Mouse (Mus musculus) MEL (cell line): Measurements from ENCODE around the gene Arhgap6. TPM values are rescaled to one million over a fixed set of nuclear protein-coding genes. Genes with fewer than 3 reads are reported as not detected.

Source experiments
- DNase-seq: peaks from one replicate; pipeline ENCODE4 v3.0.0; 2011; ENCODE audit warnings: low read depth, low spot score
- H3K27ac ChIP-seq: 2 replicates; pipeline ENCODE4 v1.5.1; 2012; ENCODE audit warnings: low read depth, mild to moderate bottlenecking, control low read depth, low read length, moderate library complexity; ENCODE audit not compliant: control insufficient read depth
- H3K27me3 ChIP-seq, 2 experiments: fragments of 150-350 bp in 1 of 2; sonication (generic) in 1 of 2; 2 replicates each; pipeline ENCODE4 v1.6.1; 2012; ENCODE audit warnings: low read length in 2 of 2, mild to moderate bottlenecking in 2 of 2, improper control_type of control experiment in 1 of 2, moderate library complexity in 1 of 2; ENCODE audit not compliant: insufficient read depth in 2 of 2, control insufficient read depth in 1 of 2
- H3K36me3 ChIP-seq, 2 experiments: 2 replicates each; pipeline ENCODE4 v1.6.1; 2012 to 2014; ENCODE audit warnings: low read length in 2 of 2, improper control_type of control experiment in 1 of 2, inconsistent platforms in 1 of 2, mild to moderate bottlenecking in 1 of 2; ENCODE audit not compliant: insufficient read depth in 2 of 2, control insufficient read depth in 1 of 2
- H3K4me1 ChIP-seq, 2 experiments: fragments of 150-350 bp in 1 of 2; sonication (generic) in 1 of 2; 2 replicates each; pipeline ENCODE4 v1.6.1; 2012; ENCODE audit warnings: low read length in 2 of 2, improper control_type of control experiment in 1 of 2, mild to moderate bottlenecking in 1 of 2; ENCODE audit not compliant: insufficient read depth in 2 of 2, control insufficient read depth in 1 of 2
- H3K4me3 ChIP-seq, 2 experiments: fragments of 150-350 bp in 1 of 2; sonication (generic) in 1 of 2; 2 replicates each; pipeline ENCODE4 v1.5.1; 2012; ENCODE audit warnings: low read depth in 2 of 2, low read length in 2 of 2, mild to moderate bottlenecking in 2 of 2, moderate library complexity in 2 of 2, control low read depth in 1 of 2, improper control_type of control experiment in 1 of 2; ENCODE audit not compliant: control insufficient read depth in 1 of 2, insufficient read depth in 1 of 2
- H3K79me2 ChIP-seq: 2 replicates; pipeline ENCODE4 v1.6.1; 2012; ENCODE audit warnings: mild to moderate bottlenecking, low read length, moderate library complexity; ENCODE audit not compliant: control insufficient read depth, poor library complexity, insufficient read depth
- H3K9ac ChIP-seq: 2 replicates; pipeline ENCODE4 v1.6.1; 2012; ENCODE audit warnings: low read depth, mild to moderate bottlenecking, control low read depth, low read length, moderate library complexity; ENCODE audit not compliant: control insufficient read depth, poor library complexity, severe bottlenecking
- H3K9me3 ChIP-seq: fragments of 150-350 bp; sonication (generic); replicated peaks from 2 replicates; pipeline ENCODE4 v1.6.1; 2012; ENCODE audit warnings: mild to moderate bottlenecking, low read length, improper control_type of control experiment, moderate library complexity; ENCODE audit not compliant: insufficient read depth
- BHLHE40 ChIP-seq: IDR thresholded peaks from 2 replicates; pipeline ENCODE4 v1.6.1; 2012; ENCODE audit warnings: low read depth, mild to moderate bottlenecking, inconsistent platforms, low read length, improper control_type of control experiment, borderline replicate concordance
- CHD2 ChIP-seq: IDR thresholded peaks from 2 replicates; pipeline ENCODE4 v1.6.1; 2011; ENCODE audit warnings: low read length, improper control_type of control experiment
- CTCF ChIP-seq, 3 experiments: IDR thresholded peaks in 2 of 3; conservative IDR thresholded peaks in 1 of 3; 2 replicates each; pipeline ENCODE4 v1.5.1; 2011 to 2012; ENCODE audit warnings: low read length in 3 of 3, low read depth in 2 of 3, mild to moderate bottlenecking in 2 of 3, improper control_type of control experiment in 1 of 3, inconsistent platforms in 1 of 3, mixed read lengths in 1 of 3, moderate library complexity in 1 of 3; ENCODE audit not compliant: control insufficient read depth in 1 of 3, insufficient read depth in 1 of 3, poor library complexity in 1 of 3, severe bottlenecking in 1 of 3
- EP300 ChIP-seq, 2 experiments: IDR thresholded peaks; 2 replicates each; pipeline ENCODE4 v1.6.1; 2011; ENCODE audit warnings: improper control_type of control experiment in 2 of 2, low read length in 2 of 2, low read depth in 1 of 2, mild to moderate bottlenecking in 1 of 2
- ETS1 ChIP-seq: IDR thresholded peaks from 2 replicates; pipeline ENCODE4 v1.6.1; 2012; ENCODE audit warnings: low read depth, mild to moderate bottlenecking, inconsistent platforms, low read length, improper control_type of control experiment, moderate library complexity
- GABPA ChIP-seq: IDR thresholded peaks from 2 replicates; pipeline ENCODE4 v1.6.1; 2012; ENCODE audit warnings: low read depth, mild to moderate bottlenecking, inconsistent platforms, low read length, improper control_type of control experiment, moderate library complexity
- GATA1 ChIP-seq: IDR thresholded peaks from 2 replicates; pipeline ENCODE4 v1.6.1; 2011; ENCODE audit warnings: low read depth, low read length, improper control_type of control experiment
- HCFC1 ChIP-seq: IDR thresholded peaks from 2 replicates; pipeline ENCODE4 v1.6.1; 2012; ENCODE audit warnings: low read depth, mild to moderate bottlenecking, inconsistent platforms, low read length, improper control_type of control experiment, moderate library complexity
- JUND ChIP-seq: IDR thresholded peaks from 2 replicates; pipeline ENCODE4 v1.6.1; 2011; ENCODE audit warnings: low read depth, mild to moderate bottlenecking, improper control_type of control experiment, low read length
- MAFK ChIP-seq: IDR thresholded peaks from 2 replicates; pipeline ENCODE4 v1.6.1; 2011; ENCODE audit warnings: low read depth, mild to moderate bottlenecking, low read length, improper control_type of control experiment, borderline replicate concordance
- MYB ChIP-seq: IDR thresholded peaks from 2 replicates; pipeline ENCODE4 v1.6.1; 2011; ENCODE audit warnings: mild to moderate bottlenecking, low read depth, low read length, improper control_type of control experiment
- NELFE ChIP-seq: IDR thresholded peaks from 2 replicates; pipeline ENCODE4 v1.6.1; 2011; ENCODE audit warnings: low read depth, low read length, improper control_type of control experiment
- NRF1 ChIP-seq: IDR thresholded peaks from 2 replicates; pipeline ENCODE4 v1.6.1; 2014; ENCODE audit warnings: low read depth, mild to moderate bottlenecking, inconsistent platforms, low read length, improper control_type of control experiment, moderate library complexity; ENCODE audit not compliant: poor library complexity, insufficient read depth, severe bottlenecking
- POLR2AphosphoS2 ChIP-seq: IDR thresholded peaks from 2 replicates; pipeline ENCODE4 v1.6.1; 2011; ENCODE audit warnings: low read length, improper control_type of control experiment
- POLR2AphosphoS5 ChIP-seq: IDR thresholded peaks from 2 replicates; pipeline ENCODE4 v1.6.1; 2012; ENCODE audit warnings: low read depth, borderline replicate concordance, mild to moderate bottlenecking, inconsistent platforms, low read length, moderate library complexity, mixed read lengths
- SIN3A ChIP-seq: IDR thresholded peaks from 2 replicates; pipeline ENCODE4 v1.6.1; 2012; ENCODE audit warnings: low read length, improper control_type of control experiment, inconsistent platforms
- TBP ChIP-seq: IDR thresholded peaks from 2 replicates; pipeline ENCODE4 v1.8.0; 2011; ENCODE audit warnings: low read depth, low read length, improper control_type of control experiment
- TCF12 ChIP-seq: IDR thresholded peaks from 2 replicates; pipeline ENCODE4 v1.6.1; 2014; ENCODE audit warnings: low read depth, mild to moderate bottlenecking, inconsistent platforms, low read length, improper control_type of control experiment, moderate library complexity
- USF2 ChIP-seq, 2 experiments: IDR thresholded peaks; 2 replicates each; pipeline ENCODE4 v1.6.1; 2011 to 2012; ENCODE audit warnings: improper control_type of control experiment in 2 of 2, low read length in 2 of 2, borderline replicate concordance in 1 of 2, inconsistent platforms in 1 of 2, low read depth in 1 of 2, mild to moderate bottlenecking in 1 of 2; ENCODE audit not compliant: insufficient read depth in 1 of 2
- ZKSCAN1 ChIP-seq: IDR thresholded peaks from 2 replicates; pipeline ENCODE4 v1.6.1; 2012; ENCODE audit warnings: low read depth, mild to moderate bottlenecking, inconsistent platforms, low read length, improper control_type of control experiment, moderate library complexity
- ZMIZ1 ChIP-seq: IDR thresholded peaks from 2 replicates; pipeline ENCODE4 v1.6.1; 2012; ENCODE audit warnings: low read depth, mild to moderate bottlenecking, inconsistent platforms, low read length, improper control_type of control experiment, moderate library complexity
- ZNF384 ChIP-seq: IDR thresholded peaks from 2 replicates; pipeline ENCODE4 v1.6.1; 2012; ENCODE audit warnings: low read depth, mild to moderate bottlenecking, inconsistent platforms, low read length, improper control_type of control experiment
- polyA plus RNA-seq, 2 experiments: library from polyadenylated mRNA; stranded (reverse) in 1 of 2; unstranded in 1 of 2; fragments of >175 nt in 1 of 2; fragments of >200 nt in 1 of 2; gene quantifications; 2 replicates each; pipeline versions ENCODE4 v1.2.1 to v1.2.4; 2012; ENCODE audit warnings: low replicate concordance in 2 of 2, low read depth in 1 of 2; ENCODE audit not compliant: insufficient read length in 2 of 2, insufficient read depth in 1 of 2, missing spikeins in 1 of 2
- total RNA-seq: library from RNA; depleted of rRNA; stranded (reverse); fragments of 300-350 nt; gene quantifications from 2 replicates; pipeline ENCODE4 v1.2.3, GENCODE M21; 2012

Gene Arhgap6
- total and polyA plus RNA-seq, 3 experiments, result 4.4 to 21.7 TPM; not detected in 1

DNA sequence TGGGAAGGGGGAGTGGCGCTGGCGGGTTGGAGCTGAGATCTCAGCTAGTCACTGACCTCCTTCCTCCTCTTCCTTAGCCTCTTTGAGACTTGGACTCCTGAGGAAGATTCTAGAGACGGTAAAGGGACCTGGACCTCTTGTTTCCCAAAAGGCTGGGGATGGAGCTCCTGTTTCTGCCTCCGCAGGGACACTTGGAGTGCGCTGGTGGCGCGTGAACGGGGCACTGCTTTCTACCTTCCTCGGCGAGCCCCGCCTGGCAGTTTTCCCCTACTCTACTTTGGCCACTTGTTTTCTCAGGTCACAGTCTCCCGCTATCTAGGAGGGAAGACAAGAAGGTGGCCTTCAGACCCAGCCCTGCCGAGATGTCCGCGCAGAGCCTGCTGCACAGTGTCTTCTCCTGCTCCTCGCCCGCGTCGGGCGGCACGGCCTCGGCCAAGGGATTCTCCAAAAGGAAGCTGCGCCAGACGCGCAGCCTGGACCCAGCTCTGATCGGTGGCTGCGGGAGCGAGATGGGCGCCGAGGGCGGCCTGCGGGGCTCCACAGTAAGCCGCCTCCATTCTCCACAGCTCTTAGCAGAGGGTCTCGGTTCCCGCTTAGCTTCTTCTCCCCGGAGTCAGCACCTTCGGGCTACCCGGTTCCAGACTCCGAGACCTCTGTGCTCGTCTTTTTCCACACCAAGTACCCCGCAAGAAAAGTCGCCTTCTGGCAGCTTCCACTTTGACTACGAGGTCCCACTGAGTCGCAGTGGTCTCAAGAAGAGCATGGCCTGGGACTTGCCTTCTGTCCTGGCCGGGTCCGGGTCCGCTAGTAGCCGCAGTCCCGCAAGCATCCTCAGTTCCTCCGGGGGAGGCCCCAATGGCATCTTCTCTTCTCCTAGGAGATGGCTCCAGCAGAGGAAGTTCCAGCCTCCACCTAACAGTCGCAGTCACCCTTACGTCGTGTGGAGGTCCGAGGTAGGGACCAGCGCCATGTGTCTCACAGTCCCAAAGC is 1.3 kb downstream of the Arhgap6 start:
- no peak overlapping the region for H3K4me3 ChIP-seq

DNA sequence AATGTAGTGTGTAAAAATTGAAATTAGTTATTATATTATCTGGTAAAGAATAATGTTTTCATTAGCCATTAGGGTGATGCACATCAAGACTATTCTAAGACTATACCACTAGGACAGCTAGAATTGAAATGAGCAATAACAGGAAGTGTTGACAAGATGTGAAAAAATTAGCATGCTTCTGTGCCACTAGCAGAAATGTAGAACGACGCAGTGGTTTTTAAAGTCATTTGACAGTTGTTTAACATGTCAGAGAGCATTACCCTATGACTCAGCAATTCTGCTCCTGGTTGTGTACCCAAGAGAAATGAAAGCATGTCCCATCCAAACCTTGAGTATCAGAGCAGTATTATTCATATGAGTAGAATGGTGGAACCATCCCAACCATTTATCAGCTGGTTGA is 9.8 kb downstream of the Arhgap6 start:
- TF ChIP-seq ZNF384 (no peak), TCF12 (no peak), GABPA (no peak), POLR2AphosphoS2 (no peak), CTCF (IDR thresholded peaks at IDR 0.05 in 2 of 3, conservative IDR thresholded peaks at IDR 0.05 in 1 of 3; ENCODE audit: control insufficient read depth in 1 of 3, insufficient read depth in 1 of 3, low read depth in 2 of 3, low read length in 3 of 3, poor library complexity in 1 of 3, severe bottlenecking in 1 of 3) (no peak), USF2 (IDR thresholded peaks at IDR 0.05; ENCODE audit: borderline replicate concordance in 1 of 2, insufficient read depth in 1 of 2, low read depth in 1 of 2, low read length in 2 of 2) (no peak), TBP (no peak)
- Histone ChIP-seq H3K36me3 (no peaks in the 10 kb centered on the region), H3K27me3 (no peaks in the 10 kb centered on the region), H3K9ac (no peak overlapping the region), H3K4me3 (no peak overlapping the region), H3K27ac (no peak overlapping the region), H3K4me1 (no peaks in the 10 kb centered on the region), H3K9me3 (no peaks in the 10 kb centered on the region), H3K79me2 (no peaks in the 10 kb centered on the region)
- DNase-seq, result no peak

More for the DNA sequence above, 1.3 kb downstream of the Arhgap6 start:
- DNase-seq, result no peak
- no peaks in the 10 kb centered on the region for H3K36me3 ChIP-seq
- H3K27me3 ChIP-seq, result no peaks in the 10 kb centered on the region
- no peaks in the 10 kb centered on the region for H3K79me2 ChIP-seq
- no peaks in the 10 kb centered on the region for H3K4me1 ChIP-seq
- H3K27ac ChIP-seq, result no peak overlapping the region
- no peaks in the 10 kb centered on the region for H3K9me3 ChIP-seq
- no peak overlapping the region for H3K9ac ChIP-seq
- no peak for TF ChIP-seq ZKSCAN1
- no peak for TF ChIP-seq MAFK
- TF ChIP-seq HCFC1, result no peak
- TF ChIP-seq USF2 (IDR thresholded peaks at IDR 0.05; ENCODE audit: borderline replicate concordance in 1 of 2, insufficient read depth in 1 of 2, low read depth in 1 of 2, low read length in 2 of 2), result no peak
- TF ChIP-seq BHLHE40, result no peak
- no peak for TF ChIP-seq JUND
- no peak for TF ChIP-seq CTCF (IDR thresholded peaks at IDR 0.05 in 2 of 3, conservative IDR thresholded peaks at IDR 0.05 in 1 of 3; ENCODE audit: control insufficient read depth in 1 of 3, insufficient read depth in 1 of 3, low read depth in 2 of 3, low read length in 3 of 3, poor library complexity in 1 of 3, severe bottlenecking in 1 of 3)
- TF ChIP-seq SIN3A, result no peak
- no peak for TF ChIP-seq EP300 (IDR thresholded peaks at IDR 0.05; ENCODE audit: low read depth in 1 of 2, low read length in 2 of 2)
- no peak for TF ChIP-seq ETS1
- no peak for TF ChIP-seq CHD2
- no peak for TF ChIP-seq ZMIZ1
- TF ChIP-seq GATA1, result no peak
- no peak for TF ChIP-seq MYB
- no peak for TF ChIP-seq ZNF384
- TF ChIP-seq NRF1, result no peak
- TF ChIP-seq NELFE, result no peak
- no peak for TF ChIP-seq POLR2AphosphoS5
